Mouse (Mus musculus): ENCODE measurements at regions not wholly inside any gene's neighbourhood (a gene's known extent, or its start where the extent isn't known, plus 50 kb on each side); places are given as distances from the start of the nearest gene placed in this dataset.

- Histone ChIP-seq H3K4me1 (replicated peaks; ENCODE audit: control insufficient read depth, insufficient read depth, low read length) (no peaks in the 10 kb centered on the region), H3K9ac (ENCODE audit: low read length) (no peak overlapping the region), H3K27me3 (ENCODE audit: control insufficient read depth, insufficient read depth, low read length) (no peaks in the 10 kb centered on the region), H3K36me3 (ENCODE audit: control insufficient read depth, insufficient read depth, low read length) (no peaks in the 10 kb centered on the region), H3K27ac (ENCODE audit: low read depth, low read length) (no peak overlapping the region), H3K4me2 (ENCODE audit: low read depth, low read length, severe bottlenecking) (no peak overlapping the region), H3K9me3 (ENCODE audit: control insufficient read depth, low read length) (no peaks in the 10 kb centered on the region), H3K4me3 (ENCODE audit: low read depth, low read length) (no peak overlapping the region)
- DNase-seq (ENCODE audit: low spot score): no peak
- no peak for ATAC-seq (replicated peaks; ENCODE audit: low FRiP score)
These were observed 136.5 kb downstream of the Aipl1 start for GRCm38 (mm10) chr11:71900816-71901215.

- Histone ChIP-seq H3K4me3 (ENCODE audit: low read depth, low read length) (no peak overlapping the region), H3K4me2 (ENCODE audit: low read depth, low read length, severe bottlenecking) (no peak overlapping the region), H3K27ac (ENCODE audit: low read depth, low read length) (no peak overlapping the region), H3K9me3 (ENCODE audit: control insufficient read depth, low read length) (no peaks in the 10 kb centered on the region), H3K4me1 (replicated peaks; ENCODE audit: control insufficient read depth, insufficient read depth, low read length) (no peaks in the 10 kb centered on the region; the same call in 1 of the 2 replicates), H3K36me3 (ENCODE audit: control insufficient read depth, insufficient read depth, low read length) (no peaks in the 10 kb centered on the region), H3K27me3 (ENCODE audit: control insufficient read depth, insufficient read depth, low read length) (no peaks in the 10 kb centered on the region), H3K9ac (ENCODE audit: low read length) (no peak overlapping the region)
- ATAC-seq (replicated peaks; ENCODE audit: low FRiP score) (no peak), DNase-seq (ENCODE audit: low spot score) (no peak)
- 72% methylated on average over 2 of the region's 2 CpGs for WGBS
These were observed 139.8 kb downstream of the Aipl1 start for GRCm38 (mm10) chr11:71897551-71897950.

- 71% methylated on average over 3 of the region's 3 CpGs for WGBS
- DNase-seq (ENCODE audit: low spot score) (no peak), ATAC-seq (replicated peaks; ENCODE audit: low FRiP score) (no peak)
- H3K4me2 ChIP-seq (ENCODE audit: low read depth, low read length, severe bottlenecking): no peak overlapping the region
- no peaks in the 10 kb centered on the region; the same call in 1 of the 2 replicates for H3K4me1 ChIP-seq (replicated peaks; ENCODE audit: control insufficient read depth, insufficient read depth, low read length)
- H3K36me3 ChIP-seq (ENCODE audit: control insufficient read depth, insufficient read depth, low read length): no peaks in the 10 kb centered on the region
- no peak overlapping the region for H3K9ac ChIP-seq (ENCODE audit: low read length)
- no peak overlapping the region for H3K27ac ChIP-seq (ENCODE audit: low read depth, low read length)
- no peak overlapping the region for H3K4me3 ChIP-seq (ENCODE audit: low read depth, low read length)
- no peaks in the 10 kb centered on the region for H3K27me3 ChIP-seq (ENCODE audit: control insufficient read depth, insufficient read depth, low read length)
- no peaks in the 10 kb centered on the region for H3K9me3 ChIP-seq (ENCODE audit: control insufficient read depth, low read length)
These were observed 140.2 kb downstream of the Aipl1 start for GRCm38 (mm10) chr11:71897141-71897540.

GRCm38 (mm10) chr11:71891181-71891580 is 141.5 kb downstream of the Wscd1 start:
- Histone ChIP-seq H3K4me2 (ENCODE audit: low read depth, low read length, severe bottlenecking) (no peak overlapping the region), H3K36me3 (ENCODE audit: control insufficient read depth, insufficient read depth, low read length) (no peaks in the 10 kb centered on the region), H3K4me3 (ENCODE audit: low read depth, low read length) (no peak overlapping the region), H3K27me3 (ENCODE audit: control insufficient read depth, insufficient read depth, low read length) (no peaks in the 10 kb centered on the region), H3K9ac (ENCODE audit: low read length) (no peak overlapping the region), H3K4me1 (replicated peaks; ENCODE audit: control insufficient read depth, insufficient read depth, low read length) (no peaks in the 10 kb centered on the region; the same call in 1 of the 2 replicates), H3K9me3 (ENCODE audit: control insufficient read depth, low read length) (no peaks in the 10 kb centered on the region), H3K27ac (ENCODE audit: low read depth, low read length) (no peak overlapping the region)
- ATAC-seq (replicated peaks; ENCODE audit: low FRiP score) (no peak), DNase-seq (ENCODE audit: low spot score) (no peak)
- 81% methylated on average over 1 of the region's 1 CpGs for WGBS

- Histone ChIP-seq H3K36me3 (ENCODE audit: control insufficient read depth, insufficient read depth, low read length) (no peaks in the 10 kb centered on the region), H3K27me3 (ENCODE audit: control insufficient read depth, insufficient read depth, low read length) (no peaks in the 10 kb centered on the region), H3K4me1 (replicated peaks; ENCODE audit: control insufficient read depth, insufficient read depth, low read length) (no peaks in the 10 kb centered on the region), H3K4me2 (ENCODE audit: low read depth, low read length, severe bottlenecking) (no peak overlapping the region), H3K9ac (ENCODE audit: low read length) (no peak overlapping the region), H3K4me3 (ENCODE audit: low read depth, low read length) (no peak overlapping the region), H3K27ac (ENCODE audit: low read depth, low read length) (no peak overlapping the region), H3K9me3 (ENCODE audit: control insufficient read depth, low read length) (no peaks in the 10 kb centered on the region)
- ATAC-seq (replicated peaks; ENCODE audit: low FRiP score) (no peak), DNase-seq (ENCODE audit: low spot score) (no peak)
- WGBS: 90% methylated on average over 4 of the region's 4 CpGs
These were observed 139.4 kb downstream of the Wscd1 start for GRCm38 (mm10) chr11:71889161-71889560.

GRCm38 (mm10) chr11:71887211-71887610 is 137.5 kb downstream of the Wscd1 start:
- no peaks in the 10 kb centered on the region for H3K27me3 ChIP-seq (ENCODE audit: control insufficient read depth, insufficient read depth, low read length)
- 74% methylated on average over 4 of the region's 4 CpGs for WGBS
- DNase-seq (ENCODE audit: low spot score): no peak
- no peak overlapping the region for H3K9ac ChIP-seq (ENCODE audit: low read length)
- H3K9me3 ChIP-seq (ENCODE audit: control insufficient read depth, low read length): no peaks in the 10 kb centered on the region
- H3K4me3 ChIP-seq (ENCODE audit: low read depth, low read length): no peak overlapping the region
- no peaks in the 10 kb centered on the region for H3K36me3 ChIP-seq (ENCODE audit: control insufficient read depth, insufficient read depth, low read length)
- H3K4me2 ChIP-seq (ENCODE audit: low read depth, low read length, severe bottlenecking): no peak overlapping the region
- ATAC-seq (replicated peaks; ENCODE audit: low FRiP score): no peak
- H3K4me1 ChIP-seq (replicated peaks; ENCODE audit: control insufficient read depth, insufficient read depth, low read length): no peaks in the 10 kb centered on the region
- H3K27ac ChIP-seq (ENCODE audit: low read depth, low read length): no peak overlapping the region

- no peak overlapping the region for H3K4me3 ChIP-seq (ENCODE audit: low read depth, low read length)
- no peak for ATAC-seq (replicated peaks; ENCODE audit: low FRiP score)
- no peaks in the 10 kb centered on the region for H3K36me3 ChIP-seq (ENCODE audit: control insufficient read depth, insufficient read depth, low read length)
- 76% methylated on average over 4 of the region's 4 CpGs for WGBS
- H3K4me1 ChIP-seq (replicated peaks; ENCODE audit: control insufficient read depth, insufficient read depth, low read length): no peaks in the 10 kb centered on the region
- no peaks in the 10 kb centered on the region for H3K9me3 ChIP-seq (ENCODE audit: control insufficient read depth, low read length)
- H3K27me3 ChIP-seq (ENCODE audit: control insufficient read depth, insufficient read depth, low read length): no peaks in the 10 kb centered on the region
- H3K9ac ChIP-seq (ENCODE audit: low read length): no peak overlapping the region
- no peak overlapping the region for H3K27ac ChIP-seq (ENCODE audit: low read depth, low read length)
- no peak for DNase-seq (ENCODE audit: low spot score)
- H3K4me2 ChIP-seq (ENCODE audit: low read depth, low read length, severe bottlenecking): no peak overlapping the region
These were observed 137.1 kb downstream of the Wscd1 start for GRCm38 (mm10) chr11:71886771-71887170.

GRCm38 (mm10) chr11:71884861-71885260 is 135.1 kb downstream of the Wscd1 start:
- ATAC-seq (replicated peaks; ENCODE audit: low FRiP score): no peak
- no peaks in the 10 kb centered on the region for H3K9me3 ChIP-seq (ENCODE audit: control insufficient read depth, low read length)
- no peak overlapping the region for H3K9ac ChIP-seq (ENCODE audit: low read length)
- H3K27me3 ChIP-seq (ENCODE audit: control insufficient read depth, insufficient read depth, low read length): no peaks in the 10 kb centered on the region
- no peaks in the 10 kb centered on the region for H3K4me1 ChIP-seq (replicated peaks; ENCODE audit: control insufficient read depth, insufficient read depth, low read length)
- 71% methylated on average over 6 of the region's 6 CpGs for WGBS
- no peaks in the 10 kb centered on the region for H3K36me3 ChIP-seq (ENCODE audit: control insufficient read depth, insufficient read depth, low read length)
- no peak overlapping the region for H3K4me3 ChIP-seq (ENCODE audit: low read depth, low read length)
- no peak for DNase-seq (ENCODE audit: low spot score)
- H3K4me2 ChIP-seq (ENCODE audit: low read depth, low read length, severe bottlenecking): no peak overlapping the region
- H3K27ac ChIP-seq (ENCODE audit: low read depth, low read length): no peak overlapping the region

GRCm38 (mm10) chr11:71881841-71882240 is 132.1 kb downstream of the Wscd1 start:
- H3K4me3 ChIP-seq (ENCODE audit: low read depth, low read length): no peak overlapping the region
- H3K4me1 ChIP-seq (replicated peaks; ENCODE audit: control insufficient read depth, insufficient read depth, low read length): no peaks in the 10 kb centered on the region
- no peaks in the 10 kb centered on the region for H3K27me3 ChIP-seq (ENCODE audit: control insufficient read depth, insufficient read depth, low read length)
- H3K9ac ChIP-seq (ENCODE audit: low read length): no peak overlapping the region
- no peaks in the 10 kb centered on the region for H3K36me3 ChIP-seq (ENCODE audit: control insufficient read depth, insufficient read depth, low read length)
- WGBS: 79% methylated on average over 1 of the region's 1 CpGs
- DNase-seq (ENCODE audit: low spot score): no peak
- no peak overlapping the region for H3K4me2 ChIP-seq (ENCODE audit: low read depth, low read length, severe bottlenecking)
- no peak for ATAC-seq (replicated peaks; ENCODE audit: low FRiP score)
- no peak overlapping the region for H3K27ac ChIP-seq (ENCODE audit: low read depth, low read length)
- no peaks in the 10 kb centered on the region for H3K9me3 ChIP-seq (ENCODE audit: control insufficient read depth, low read length)

Data from forebrain, embryonic 11.5 days (tissue).